Mouse (Mus musculus) limb, embryonic 14.5 days (tissue): Measurements from ENCODE around the gene Cul7. TPM values are rescaled to one million over a fixed set of nuclear protein-coding genes. Genes with fewer than 3 reads are reported as not detected.

Source experiments
- ATAC-seq: fragments of 200-750 bp; cut with Nextera tagmentation; 2 replicates; pipeline ENCODE4 v1.8.0; 2017; ENCODE audit warnings: low read depth, moderate number of reproducible peaks, moderate TSS enrichment; ENCODE audit not compliant: low FRiP score
- DNase-seq: peaks from one replicate; pipeline ENCODE4 v3.0.0-alpha.2; 2015; ENCODE audit warnings: low spot score
- H3K27ac ChIP-seq: fragments of 300-500 bp; sonication (generic); replicated peaks from 2 replicates; pipeline ENCODE4 v1.5.1; 2014; ENCODE audit warnings: low read depth, mild to moderate bottlenecking, low read length, moderate library complexity, mixed read lengths
- H3K27me3 ChIP-seq: fragments of 300-500 bp; sonication (generic); 2 replicates; pipeline ENCODE4 v1.6.1; 2014; ENCODE audit warnings: low read length, mixed read lengths; ENCODE audit not compliant: control insufficient read depth, insufficient read depth
- H3K36me3 ChIP-seq: fragments of 300-500 bp; sonication (generic); 2 replicates; pipeline ENCODE4 v1.6.1; 2014; ENCODE audit warnings: mild to moderate bottlenecking, low read length, moderate library complexity, mixed read lengths; ENCODE audit not compliant: control insufficient read depth, insufficient read depth
- H3K4me1 ChIP-seq: fragments of 300-500 bp; sonication (generic); 2 replicates; pipeline ENCODE4 v1.6.1; 2014; ENCODE audit warnings: antibody characterized with exemption, low read length, mixed read lengths; ENCODE audit not compliant: control insufficient read depth, insufficient read depth
- H3K4me2 ChIP-seq: fragments of 300-500 bp; sonication (generic); replicated peaks from 2 replicates; pipeline ENCODE4 v1.6.1; 2014; ENCODE audit warnings: low read depth, mild to moderate bottlenecking, low read length, moderate library complexity; ENCODE audit not compliant: severe bottlenecking
- H3K4me3 ChIP-seq: fragments of 300-500 bp; sonication (generic); replicated peaks from 2 replicates; pipeline ENCODE4 v1.5.1; 2014; ENCODE audit warnings: low read length
- H3K9ac ChIP-seq: fragments of 300-500 bp; sonication (generic); 2 replicates; pipeline ENCODE4 v1.6.1; 2014; ENCODE audit warnings: mild to moderate bottlenecking, low read depth, low read length, moderate library complexity; ENCODE audit not compliant: severe bottlenecking
- H3K9me3 ChIP-seq: fragments of 300-500 bp; sonication (generic); 2 replicates; pipeline ENCODE4 v1.6.1; 2016; ENCODE audit warnings: low read length; ENCODE audit not compliant: control insufficient read depth
- POLR2A ChIP-seq: fragments of 200-500 bp; IDR thresholded peaks from 2 replicates; pipeline ENCODE4 v1.8.0; 2012; ENCODE audit warnings: inconsistent platforms, mild to moderate bottlenecking, moderate library complexity, borderline replicate concordance; ENCODE audit not compliant: insufficient read depth, insufficient read length; ENCODE audit errors: extremely low read depth
- WGBS: fragments of 180-500 bp; shearing (Covaris S2); extraction: QIAGEN DNeasy Blood & Tissue Kit; methylation state at CpG from one replicate; pipeline ENCODE4 v1.1.7; 2014; 5-methylcytosine and 5-hydroxymethylcytosine counted together
- polyA plus RNA-seq, 2 experiments: library from polyadenylated mRNA; depleted of rRNA in 1 of 2; stranded (reverse) in 1 of 2; unstranded in 1 of 2; fragments of >200 nt; fragmentation: Nextera tagmentation in 1 of 2; extraction: Ambion mirVana in 1 of 2; gene quantifications; 2 replicates each; pipeline versions ENCODE4 v1.2.1 to v1.2.3; 2012 to 2014

The Cul7 gene
- polyA plus RNA-seq, 2 experiments = 52.6 to 135 TPM

DNA sequence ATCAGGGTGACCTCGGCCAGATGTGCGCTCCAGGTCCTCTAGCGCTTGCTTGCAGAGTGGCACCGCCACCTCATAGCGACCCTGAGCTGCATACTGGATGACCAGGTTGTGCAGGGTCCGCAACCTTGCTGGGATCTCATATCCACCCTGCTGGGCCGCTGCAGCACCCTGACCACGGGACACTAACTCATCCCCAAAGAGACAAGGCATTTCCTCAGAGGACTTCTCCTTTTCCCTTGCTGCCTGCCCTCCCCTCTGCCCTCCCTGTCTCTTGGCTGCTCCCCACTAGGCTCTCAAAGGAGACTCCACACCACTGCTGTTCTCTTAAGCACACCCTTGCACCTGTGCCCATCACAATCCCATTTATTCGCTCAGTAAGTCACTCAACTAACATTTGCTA, 10.2 kb upstream of the Cul7 start:
- no peak overlapping the region for H3K4me2 ChIP-seq
- DNase-seq (no peak), ATAC-seq (no peak)
- TF ChIP-seq POLR2A = no peak
- H3K4me3 ChIP-seq = no peak overlapping the region
- no peaks in the 10 kb centered on the region for H3K9me3 ChIP-seq
- H3K27ac ChIP-seq = no peak overlapping the region
- H3K4me1 ChIP-seq = peaks cover 7% of the 10 kb centered on the region; the same call in 1 of the 2 replicates
- H3K27me3 ChIP-seq = no peaks in the 10 kb centered on the region
- peaks cover 29% of the 10 kb centered on the region for H3K36me3 ChIP-seq
- no peak overlapping the region for H3K9ac ChIP-seq
- 74% methylated on average over 9 of the region's 9 CpGs for WGBS

GRCm38 (mm10) chr17:46642060-46642459, 8.1 kb upstream of the Cul7 start:
- 93% methylated on average over 17 of the region's 17 CpGs for WGBS
- Histone ChIP-seq H3K9me3 (no peaks in the 10 kb centered on the region), H3K4me1 (peaks cover 10% of the 10 kb centered on the region), H3K27me3 (no peaks in the 10 kb centered on the region), H3K9ac (no peak overlapping the region), H3K36me3 (peaks cover 21% of the 10 kb centered on the region), H3K4me2 (no peak overlapping the region), H3K4me3 (no peak overlapping the region), H3K27ac (no peak overlapping the region)
- TF ChIP-seq POLR2A = no peak
- DNase-seq (no peak), ATAC-seq (no peak)

GRCm38 (mm10) chr17:46644152-46644805, 5.9 kb upstream of the Cul7 start:
- peaks cover 34% of the 10 kb centered on the region for H3K36me3 ChIP-seq
- peak overlapping the region; percentile 69 for H3K9ac ChIP-seq
- no peak for DNase-seq
- H3K4me3 ChIP-seq = peak overlapping the region; percentile 82; the same call in 1 of the 2 replicates
- no peaks in the 10 kb centered on the region for H3K27me3 ChIP-seq
- TF ChIP-seq POLR2A = no peak
- no peak overlapping the region for H3K27ac ChIP-seq
- WGBS = 84% methylated on average over 12 of the region's 12 CpGs
- H3K4me2 ChIP-seq = peak overlapping the region; percentile 90
- no peaks in the 10 kb centered on the region for H3K9me3 ChIP-seq
- no peak for ATAC-seq
- H3K4me1 ChIP-seq = peaks cover 8% of the 10 kb centered on the region

- ATAC-seq = no peak
- peak overlapping the region; percentile 82 for H3K4me3 ChIP-seq
- H3K4me2 ChIP-seq = peak overlapping the region; percentile 90
- H3K4me1 ChIP-seq = peaks cover 11% of the 10 kb centered on the region
- H3K36me3 ChIP-seq = peaks cover 28% of the 10 kb centered on the region
- no peak overlapping the region; the same call in 1 of the 2 replicates for H3K27ac ChIP-seq
- TF ChIP-seq POLR2A = no peak
- no peaks in the 10 kb centered on the region for H3K27me3 ChIP-seq
- peak overlapping the region; percentile 69 for H3K9ac ChIP-seq
- no peaks in the 10 kb centered on the region for H3K9me3 ChIP-seq
- 6% methylated on average over 11 of the region's 11 CpGs for WGBS
- no peak for DNase-seq
These were observed 5.1 kb upstream of the Cul7 start for GRCm38 (mm10) chr17:46644916-46645475.

DNA sequence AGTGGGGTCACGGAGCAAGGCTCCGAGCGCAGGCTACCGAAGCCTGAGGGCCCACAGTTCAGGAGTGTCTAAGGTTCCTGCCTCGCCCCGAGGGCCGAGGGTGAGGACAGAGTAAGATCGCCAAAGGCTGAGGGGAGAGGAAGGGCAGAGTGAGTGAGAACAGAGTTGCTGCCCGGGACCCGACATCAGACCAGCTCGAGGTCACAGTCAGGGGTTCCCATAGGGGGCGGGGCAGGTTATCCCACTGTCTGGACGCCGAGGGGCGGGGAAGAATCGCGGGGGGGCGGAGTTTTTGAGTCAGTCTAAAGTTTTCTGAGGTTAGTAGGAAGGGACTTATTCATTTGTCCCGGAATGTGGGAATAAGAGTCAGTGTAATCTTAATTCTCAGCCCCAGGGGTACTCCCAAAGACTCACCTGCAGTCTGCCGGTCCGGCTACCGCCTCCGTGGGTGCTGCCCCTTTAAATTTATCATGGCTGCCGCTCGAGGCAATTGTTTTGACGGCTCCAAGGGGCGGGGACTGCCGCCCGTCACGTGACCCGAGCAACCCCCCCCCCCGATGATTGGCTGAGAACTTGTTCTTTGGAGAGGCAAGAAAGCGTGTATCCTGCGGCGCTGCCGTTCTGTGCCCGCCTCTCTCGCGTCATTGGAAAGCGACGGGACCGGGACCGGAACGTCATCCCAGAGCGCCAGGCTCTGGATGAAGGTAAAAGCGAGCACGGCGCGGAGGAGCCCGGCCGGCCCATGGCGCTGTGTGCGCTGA, 4.4 kb upstream of the Cul7 start, which contains the start of the genes Klc4 and Mrpl2:
TSS of gene Klc4 (minus strand) at position 462 of the 761 bp plus-strand sequence.
TSS of gene Mrpl2 (plus strand) at position 669 of the 761 bp plus-strand sequence.
- peak within 1 kb of the TSS; percentile 77 for H3K9ac ChIP-seq
- peak within 1 kb of the TSS; percentile 82 for H3K4me3 ChIP-seq
- DNase-seq (peak; percentile 96), ATAC-seq (peak; percentile 85)
- H3K27ac ChIP-seq = peak within 1 kb of the TSS; percentile 79
- H3K4me1 ChIP-seq = peaks cover 11% of the 10 kb centered on the region
- TF ChIP-seq POLR2A = peak; percentile 86; the same call in 1 of the 2 replicates
- WGBS = under 1% methylated on average over 50 of the region's 53 CpGs
- no peaks in the 10 kb centered on the region for H3K27me3 ChIP-seq
- H3K36me3 ChIP-seq = peaks cover 27% of the 10 kb centered on the region
- H3K9me3 ChIP-seq = no peaks in the 10 kb centered on the region
- H3K4me2 ChIP-seq = peak within 1 kb of the TSS; percentile 90
